In the genomic region with DNA sequence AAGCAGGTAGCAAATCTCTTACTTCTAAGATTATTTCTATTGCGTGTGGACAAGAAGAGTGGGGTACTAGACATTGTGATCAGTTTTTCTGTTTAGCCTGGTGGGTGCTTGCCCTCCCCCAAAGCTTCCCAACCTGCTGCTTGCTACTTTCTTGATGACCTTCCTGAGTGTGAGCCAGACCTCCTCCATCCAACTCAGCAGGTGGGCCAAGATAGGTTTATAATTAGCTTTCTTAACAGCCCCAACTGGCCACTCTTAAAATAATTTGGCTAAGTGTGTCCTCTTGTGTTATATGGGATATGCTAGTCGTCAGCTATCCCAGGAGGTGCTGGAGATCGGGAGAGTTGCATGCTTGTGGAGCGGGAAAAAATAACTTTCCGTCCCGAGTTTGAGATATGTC, we compare ENCODE assay signal across 20 mouse cellular contexts.
DNase-seq lines count a peak whose midpoint lies in the region; ATAC-seq lines count a peak whose summit lies in the region.
"Had no signal": no experiment of that assay in that cellular context is flagged by ENCODE, and none has a peak within 500 bp of the region (broad histone marks: within the 10 kb centered on the region; RNA-seq: fewer than 3 reads in every experiment).

No protein-coding gene starts in this region.

- H3K27me3 ChIP-seq in heart, embryonic 13.5 days (replicated peaks) = no peaks in the 10 kb centered on the region
- H3K27me3 ChIP-seq in forebrain, embryonic 14.5 days (replicated peaks; ENCODE audit: control insufficient read depth, insufficient read depth, low read length) = no peaks in the 10 kb centered on the region
- H3K27me3 ChIP-seq: forebrain, embryonic 13.5 days; hindbrain, embryonic 13.5 days; liver, embryonic 13.5 days; midbrain, embryonic 12.5 days had no signal

- intact Hi-C loops in heart, postnatal 36 days (cut with DNase I) = no loop called here

- H3K9me3 ChIP-seq in heart, embryonic 13.5 days = no peaks in the 10 kb centered on the region
- H3K9me3 ChIP-seq in forebrain, embryonic 14.5 days (replicated peaks; ENCODE audit: control insufficient read depth, low read length) = no peaks in the 10 kb centered on the region
- H3K9me3 ChIP-seq: forebrain, embryonic 13.5 days; hindbrain, embryonic 13.5 days; liver, embryonic 13.5 days; midbrain, embryonic 12.5 days had no signal

- WGBS in heart, embryonic 13.5 days = 34% methylated on average over 6 of the region's 6 CpGs
- 90% methylated on average over 6 of the region's 6 CpGs for WGBS in forebrain, embryonic 14.5 days

- no peaks in the 10 kb centered on the region for H3K36me3 ChIP-seq in heart, embryonic 13.5 days
- H3K36me3 ChIP-seq in forebrain, embryonic 14.5 days (ENCODE audit: control insufficient read depth, insufficient read depth, low read length) = no peaks in the 10 kb centered on the region
- H3K36me3 ChIP-seq: hindbrain, embryonic 13.5 days; liver, embryonic 13.5 days; midbrain, embryonic 12.5 days had no signal

- peak; percentile 7 for DNase-seq in cerebellum, adult 11-12 months
- no peak for DNase-seq in cerebellum, adult 11 months
- DNase-seq in gastrocnemius, adult 8-10 months (ENCODE audit: low spot score in 2 of 2) = peak; percentile 10 to 50
- DNase-seq in gastrocnemius, postnatal 4 days (ENCODE audit: low spot score in 2 of 2) = no peak
- no peak for DNase-seq in heart, postnatal 36 days
- peak; percentile 71 for DNase-seq in skeletal muscle tissue, adult 2 months (ENCODE audit: low read depth, low spot score)
- no peak for DNase-seq in forebrain, embryonic 14.5 days (ENCODE audit: low spot score)
- DNase-seq: adrenal gland, adult 8-10 months; kidney, adult 2 months; layer of hippocampus, adult 9-11 months; liver, embryonic 13.5 days; lung, adult 2 months; spleen, adult 18-20 months had no signal

- peaks cover 51% of the 10 kb centered on the region for H3K4me1 ChIP-seq in heart, embryonic 13.5 days
- H3K4me1 ChIP-seq in forebrain, embryonic 14.5 days (ENCODE audit: control insufficient read depth, insufficient read depth, low read length) = peaks cover 3% of the 10 kb centered on the region; the same call in 1 of the 2 replicates
- H3K4me1 ChIP-seq: hindbrain, embryonic 13.5 days; liver, embryonic 13.5 days; midbrain, embryonic 12.5 days had no signal

- H3K27ac ChIP-seq in heart, embryonic 13.5 days (replicated peaks) = no peak overlapping the region
- no peak overlapping the region for H3K27ac ChIP-seq in forebrain, embryonic 14.5 days (ENCODE audit: low read depth, low read length)
- H3K27ac ChIP-seq: forebrain, embryonic 13.5 days; hindbrain, embryonic 13.5 days; kidney, postnatal 0 days; left cerebral cortex, adult 2 months; liver, embryonic 13.5 days; midbrain, embryonic 12.5 days had no signal

- no peak overlapping the region for H3K9ac ChIP-seq in heart, embryonic 13.5 days
- H3K9ac ChIP-seq in forebrain, embryonic 14.5 days (ENCODE audit: low read length) = no peak overlapping the region
- H3K9ac ChIP-seq: forebrain, embryonic 13.5 days; hindbrain, embryonic 13.5 days; liver, embryonic 13.5 days; midbrain, embryonic 12.5 days had no signal

- no peak for ATAC-seq in heart, embryonic 13.5 days (ENCODE audit: extremely low read depth, insufficient number of reproducible peaks, low FRiP score, low TSS enrichment)
- ATAC-seq in forebrain, embryonic 14.5 days = no peak
- ATAC-seq: activated CD4-positive, CD25-positive, alpha-beta regulatory T cell, adult 4 months; forebrain, embryonic 13.5 days had no signal

- peak overlapping the region; percentile 8; the same call in 1 of the 2 replicates for H3K4me2 ChIP-seq in heart, embryonic 13.5 days
- no peak overlapping the region for H3K4me2 ChIP-seq in forebrain, embryonic 14.5 days (ENCODE audit: low read length)
- H3K4me2 ChIP-seq: forebrain, embryonic 13.5 days; hindbrain, embryonic 13.5 days; liver, embryonic 13.5 days; midbrain, embryonic 12.5 days had no signal

- no peak overlapping the region for H3K4me3 ChIP-seq in heart, embryonic 13.5 days
- H3K4me3 ChIP-seq in forebrain, embryonic 14.5 days (ENCODE audit: low read depth, low read length) = no peak overlapping the region
- H3K4me3 ChIP-seq: forebrain, embryonic 13.5 days; hindbrain, embryonic 13.5 days; left cerebral cortex, adult 2 months; liver, embryonic 13.5 days; midbrain, embryonic 12.5 days had no signal

Comparison
In these comparisons a context has a peak if more than half of its experiments do, and no peak if none do; other contexts are left out.
1. DNase-seq: peak in cerebellum, adult 11-12 months (single experiment), gastrocnemius, adult 8-10 months (2 of 2) and skeletal muscle tissue, adult 2 months (single experiment); none in cerebellum, adult 11 months (single experiment), gastrocnemius, postnatal 4 days (0 of 2), heart, postnatal 36 days (0 of 2) and forebrain, embryonic 14.5 days (single experiment).